Mouse (Mus musculus) R1 (cell line): ENCODE measurements at regions not wholly inside any gene's neighbourhood (a gene's known extent, or its start where the extent isn't known, plus 50 kb on each side); places are given as distances from the start of the nearest gene placed in this dataset.

Experiments
- DNase-seq: peaks from one replicate; pipeline ENCODE4 v3.0.0-alpha.2; 2018; ENCODE audit warnings: low read depth, low spot score

GRCm38 (mm10) chr4:99491536-99492514 lies 164.3 kb upstream of the Foxd3 start:
- no peak for DNase-seq

- DNase-seq = no peak
Measured at GRCm38 (mm10) chr4:99503221-99503744, 152.8 kb upstream of the Foxd3 start.

GRCm38 (mm10) chr4:99511993-99512392 lies 144.1 kb upstream of the Foxd3 start:
- DNase-seq = no peak

GRCm38 (mm10) chr4:99516883-99517282 lies 139.2 kb upstream of the Foxd3 start:
- DNase-seq = peak; percentile 85

GRCm38 (mm10) chr4:99527441-99527840 lies 128.7 kb upstream of the Foxd3 start:
- DNase-seq = no peak

- DNase-seq = no peak
Measured at GRCm38 (mm10) chr4:99544014-99544413, 112.1 kb upstream of the Foxd3 start.

- DNase-seq = no peak
Measured at GRCm38 (mm10) chr4:99545742-99546141, 110.4 kb upstream of the Foxd3 start.

GRCm38 (mm10) chr4:99557963-99558362 lies 98.1 kb upstream of the Foxd3 start:
- DNase-seq = no peak

- DNase-seq = no peak
Measured at GRCm38 (mm10) chr4:99560604-99561003, 95.5 kb upstream of the Foxd3 start.

GRCm38 (mm10) chr4:99561506-99561937 lies 94.6 kb upstream of the Foxd3 start:
- peak; percentile 86 for DNase-seq

GRCm38 (mm10) chr4:99565401-99565800 lies 90.7 kb upstream of the Foxd3 start:
- no peak for DNase-seq

- peak; percentile 51 for DNase-seq
Measured at GRCm38 (mm10) chr4:99572841-99573642, 83.1 kb upstream of the Foxd3 start.

GRCm38 (mm10) chr4:99574021-99574531 lies 82.0 kb upstream of the Foxd3 start:
- DNase-seq = no peak

GRCm38 (mm10) chr4:99574984-99575383 lies 81.1 kb upstream of the Foxd3 start:
- DNase-seq = no peak

- no peak for DNase-seq
Measured at GRCm38 (mm10) chr4:99597781-99598180, 58.3 kb upstream of the Foxd3 start.

- DNase-seq = peak; percentile 50
Measured at GRCm38 (mm10) chr4:99600741-99601140, 55.4 kb upstream of the Foxd3 start.

GRCm38 (mm10) chr4:99601463-99601862 lies 54.6 kb upstream of the Foxd3 start:
- no peak for DNase-seq
